Mouse (Mus musculus): ENCODE results near the gene Gm27027.

Gene Gm27027

GRCm38 (mm10) chr2:94024637-94025036 lies 28.5 kb upstream of the Gm27027 start:
- no peak overlapping the region for H3K4me3 ChIP-seq (replicated peaks; ENCODE audit: low read length)
- no peaks in the 10 kb centered on the region for H3K9me3 ChIP-seq (ENCODE audit: low read length)
- H3K4me1 ChIP-seq (replicated peaks; ENCODE audit: low read depth, low read length) = peaks cover 5% of the 10 kb centered on the region; the same call in 1 of the 2 replicates
- no peaks in the 10 kb centered on the region for H3K36me3 ChIP-seq (ENCODE audit: insufficient read depth, low read length)
- H3K27me3 ChIP-seq (ENCODE audit: insufficient read depth, low read length) = 0 out of 2 replicates have a peak, but pooled peaks cover 3% of the 10 kb centered on the region
- TF ChIP-seq CTCF (conservative IDR thresholded peaks at IDR 0.05; ENCODE audit: low read length) (no peak), POU5F1 (IDR thresholded peaks at IDR 0.05; ENCODE audit: borderline replicate concordance, low read length) (no peak), NANOG (IDR thresholded peaks at IDR 0.05; ENCODE audit: borderline replicate concordance, low read length) (no peak)

- no peak for TF ChIP-seq POU5F1 (IDR thresholded peaks at IDR 0.05; ENCODE audit: borderline replicate concordance, low read length)
- TF ChIP-seq CTCF (conservative IDR thresholded peaks at IDR 0.05; ENCODE audit: low read length) = no peak
- no peak for TF ChIP-seq NANOG (IDR thresholded peaks at IDR 0.05; ENCODE audit: borderline replicate concordance, low read length)
- H3K27me3 ChIP-seq (ENCODE audit: insufficient read depth, low read length) = no peaks in the 10 kb centered on the region
- H3K9me3 ChIP-seq (ENCODE audit: low read length) = peaks cover 11% of the 10 kb centered on the region
- peaks cover 34% of the 10 kb centered on the region for H3K36me3 ChIP-seq (ENCODE audit: insufficient read depth, low read length)
- peaks cover 15% of the 10 kb centered on the region for H3K4me1 ChIP-seq (replicated peaks; ENCODE audit: low read depth, low read length)
- H3K4me3 ChIP-seq (replicated peaks; ENCODE audit: low read length) = peak within 1 kb of the TSS; percentile 97
Observed at GRCm38 (mm10) chr2:94010335-94011291, 14.5 kb upstream of the Gm27027 start, which contains the start of gene Alkbh3. Gene Alkbh3 (minus strand): TSS chr2:94010807.

- no peaks in the 10 kb centered on the region for H3K9me3 ChIP-seq (ENCODE audit: low read length)
- H3K4me1 ChIP-seq (replicated peaks; ENCODE audit: low read depth, low read length) = peaks cover 16% of the 10 kb centered on the region
- H3K27me3 ChIP-seq (ENCODE audit: insufficient read depth, low read length) = no peaks in the 10 kb centered on the region
- peaks cover 91% of the 10 kb centered on the region for H3K36me3 ChIP-seq (ENCODE audit: insufficient read depth, low read length)
- TF ChIP-seq NANOG (IDR thresholded peaks at IDR 0.05; ENCODE audit: borderline replicate concordance, low read length) (no peak), POU5F1 (IDR thresholded peaks at IDR 0.05; ENCODE audit: borderline replicate concordance, low read length) (no peak), CTCF (conservative IDR thresholded peaks at IDR 0.05; ENCODE audit: low read length) (peak; percentile 99)
- no peak overlapping the region for H3K4me3 ChIP-seq (replicated peaks; ENCODE audit: low read length)
Observed at GRCm38 (mm10) chr2:94002331-94002730, 6.2 kb upstream of the Gm27027 start.

GRCm38 (mm10) chr2:94001918-94002317 lies 5.8 kb upstream of the Gm27027 start:
- Histone ChIP-seq H3K36me3 (ENCODE audit: insufficient read depth, low read length) (peaks cover 91% of the 10 kb centered on the region), H3K4me3 (replicated peaks; ENCODE audit: low read length) (peak overlapping the region; percentile 43), H3K27me3 (ENCODE audit: insufficient read depth, low read length) (no peaks in the 10 kb centered on the region), H3K4me1 (replicated peaks; ENCODE audit: low read depth, low read length) (peaks cover 16% of the 10 kb centered on the region), H3K9me3 (ENCODE audit: low read length) (no peaks in the 10 kb centered on the region)
- no peak for TF ChIP-seq CTCF (conservative IDR thresholded peaks at IDR 0.05; ENCODE audit: low read length)

- Histone ChIP-seq H3K4me1 (replicated peaks; ENCODE audit: low read depth, low read length) (peaks cover 16% of the 10 kb centered on the region), H3K9me3 (ENCODE audit: low read length) (no peaks in the 10 kb centered on the region), H3K36me3 (ENCODE audit: insufficient read depth, low read length) (peaks cover 90% of the 10 kb centered on the region), H3K4me3 (replicated peaks; ENCODE audit: low read length) (peak overlapping the region; percentile 43), H3K27me3 (ENCODE audit: insufficient read depth, low read length) (no peaks in the 10 kb centered on the region)
- TF ChIP-seq NANOG (IDR thresholded peaks at IDR 0.05; ENCODE audit: borderline replicate concordance, low read length) = no peak
- TF ChIP-seq POU5F1 (IDR thresholded peaks at IDR 0.05; ENCODE audit: borderline replicate concordance, low read length) = no peak
- no peak for TF ChIP-seq CTCF (conservative IDR thresholded peaks at IDR 0.05; ENCODE audit: low read length)
Observed at GRCm38 (mm10) chr2:94001411-94001810, 5.3 kb upstream of the Gm27027 start.

GRCm38 (mm10) chr2:93992810-93993209 lies 3.3 kb downstream of the Gm27027 start:
- TF ChIP-seq POU5F1 (IDR thresholded peaks at IDR 0.05; ENCODE audit: borderline replicate concordance, low read length) (no peak), CTCF (conservative IDR thresholded peaks at IDR 0.05; ENCODE audit: low read length) (no peak), NANOG (IDR thresholded peaks at IDR 0.05; ENCODE audit: borderline replicate concordance, low read length) (no peak)
- H3K4me1 ChIP-seq (replicated peaks; ENCODE audit: low read depth, low read length) = peaks cover 11% of the 10 kb centered on the region; the same call in 1 of the 2 replicates
- no peak overlapping the region for H3K4me3 ChIP-seq (replicated peaks; ENCODE audit: low read length)
- H3K9me3 ChIP-seq (ENCODE audit: low read length) = no peaks in the 10 kb centered on the region
- H3K36me3 ChIP-seq (ENCODE audit: insufficient read depth, low read length) = peaks cover 99% of the 10 kb centered on the region
- H3K27me3 ChIP-seq (ENCODE audit: insufficient read depth, low read length) = no peaks in the 10 kb centered on the region

GRCm38 (mm10) chr2:93992259-93992658 lies 3.9 kb downstream of the Gm27027 start:
- Histone ChIP-seq H3K36me3 (ENCODE audit: insufficient read depth, low read length) (peaks cover 99% of the 10 kb centered on the region), H3K27me3 (ENCODE audit: insufficient read depth, low read length) (no peaks in the 10 kb centered on the region), H3K4me3 (replicated peaks; ENCODE audit: low read length) (no peak overlapping the region), H3K9me3 (ENCODE audit: low read length) (no peaks in the 10 kb centered on the region), H3K4me1 (replicated peaks; ENCODE audit: low read depth, low read length) (peaks cover 11% of the 10 kb centered on the region; the same call in 1 of the 2 replicates)
- TF ChIP-seq POU5F1 (IDR thresholded peaks at IDR 0.05; ENCODE audit: borderline replicate concordance, low read length) (no peak), NANOG (IDR thresholded peaks at IDR 0.05; ENCODE audit: borderline replicate concordance, low read length) (no peak), CTCF (conservative IDR thresholded peaks at IDR 0.05; ENCODE audit: low read length) (no peak)

- Histone ChIP-seq H3K36me3 (ENCODE audit: insufficient read depth, low read length) (peaks cover 99% of the 10 kb centered on the region), H3K27me3 (ENCODE audit: insufficient read depth, low read length) (no peaks in the 10 kb centered on the region), H3K9me3 (ENCODE audit: low read length) (no peaks in the 10 kb centered on the region), H3K4me3 (replicated peaks; ENCODE audit: low read length) (no peak overlapping the region), H3K4me1 (replicated peaks; ENCODE audit: low read depth, low read length) (peaks cover 11% of the 10 kb centered on the region; the same call in 1 of the 2 replicates)
- TF ChIP-seq NANOG (IDR thresholded peaks at IDR 0.05; ENCODE audit: borderline replicate concordance, low read length) (no peak), CTCF (conservative IDR thresholded peaks at IDR 0.05; ENCODE audit: low read length) (no peak), POU5F1 (IDR thresholded peaks at IDR 0.05; ENCODE audit: borderline replicate concordance, low read length) (no peak)
Observed at GRCm38 (mm10) chr2:93991336-93991735, 4.8 kb downstream of the Gm27027 start.
